Mouse (Mus musculus) G1E (cell line): ENCODE measurements around the gene Arfgap2. TPM values are rescaled to one million over a fixed set of nuclear protein-coding genes. Genes with fewer than 3 reads are reported as not detected.
A peak's percentile ranks its signal among the peaks of the same experiment; 100 is the strongest.

Experiments used
- ATAC-seq: 2 replicates; pipeline ENCODE4 v1.8.0; 2016; ENCODE audit warnings: mild to moderate bottlenecking; ENCODE audit not compliant: insufficient number of reproducible peaks, poor library complexity, low FRiP score, severe bottlenecking; ENCODE audit errors: extremely low read depth
- DNase-seq: peaks from one replicate; pipeline ENCODE4 v3.0.0; 2012; ENCODE audit warnings: low spot score
- H3K27me3 ChIP-seq: 2 replicates; pipeline ENCODE4 v1.6.1; 2012; ENCODE audit warnings: mild to moderate bottlenecking, low read length, inconsistent platforms; ENCODE audit not compliant: insufficient read depth
- H3K36me3 ChIP-seq: replicated peaks from 2 replicates; pipeline ENCODE3; 2012; ENCODE audit warnings: mild to moderate bottlenecking, inconsistent platforms
- H3K4me1 ChIP-seq: 2 replicates; pipeline ENCODE4 v1.6.1; 2012; ENCODE audit warnings: low read depth, low read length, inconsistent platforms, mixed read lengths; ENCODE audit not compliant: insufficient read depth
- H3K4me3 ChIP-seq: 2 replicates; pipeline ENCODE4 v1.5.1; 2012; ENCODE audit warnings: low read depth, mild to moderate bottlenecking, inconsistent platforms, low read length, moderate library complexity, mixed read lengths
- H3K9me3 ChIP-seq: replicated peaks from 2 replicates; pipeline ENCODE4 v1.6.1; 2012; ENCODE audit warnings: inconsistent platforms
- CTCF ChIP-seq: IDR thresholded peaks from 2 replicates; pipeline ENCODE4 v1.5.1; 2012; ENCODE audit warnings: low read depth, low read length, inconsistent platforms, mixed read lengths
- GATA1 ChIP-seq: IDR thresholded peaks from 2 replicates; pipeline ENCODE4 v1.6.1; 2012; ENCODE audit warnings: borderline replicate concordance, low read length, inconsistent platforms, mixed read lengths
- GATA2 ChIP-seq: IDR thresholded peaks from 2 replicates; pipeline ENCODE4 v1.6.1; 2012; ENCODE audit warnings: low read depth, low read length, inconsistent platforms, borderline replicate concordance
- POLR2AphosphoS5 ChIP-seq: IDR thresholded peaks from 2 replicates; pipeline ENCODE4 v1.6.1; 2012; ENCODE audit warnings: low read depth, low read length, inconsistent platforms; ENCODE audit not compliant: insufficient replicate concordance
- TAL1 ChIP-seq: conservative IDR thresholded peaks from 2 replicates; pipeline ENCODE4 v1.6.1; 2012; ENCODE audit warnings: low read depth, low read length, inconsistent platforms, mixed read lengths
- polyA plus RNA-seq: library from polyadenylated mRNA; stranded (reverse); fragments of >175 nt; gene quantifications from 2 replicates; pipeline ENCODE4 v1.2.3, GENCODE M21; 2012
- total RNA-seq, 2 experiments: library from RNA; stranded (forward) in 1 of 2; stranded (reverse) in 1 of 2; fragments of 200-1000 nt in 1 of 2; fragments of >200 nt in 1 of 2; fragmentation: Nextera tagmentation in 1 of 2; gene quantifications; 2 replicates each; pipeline ENCODE4 v1.2.3; 2014 to 2017

Arfgap2 gene
- total and polyA plus RNA-seq, 3 experiments, result 42.1 to 53.0 (median 48.5) TPM

DNA sequence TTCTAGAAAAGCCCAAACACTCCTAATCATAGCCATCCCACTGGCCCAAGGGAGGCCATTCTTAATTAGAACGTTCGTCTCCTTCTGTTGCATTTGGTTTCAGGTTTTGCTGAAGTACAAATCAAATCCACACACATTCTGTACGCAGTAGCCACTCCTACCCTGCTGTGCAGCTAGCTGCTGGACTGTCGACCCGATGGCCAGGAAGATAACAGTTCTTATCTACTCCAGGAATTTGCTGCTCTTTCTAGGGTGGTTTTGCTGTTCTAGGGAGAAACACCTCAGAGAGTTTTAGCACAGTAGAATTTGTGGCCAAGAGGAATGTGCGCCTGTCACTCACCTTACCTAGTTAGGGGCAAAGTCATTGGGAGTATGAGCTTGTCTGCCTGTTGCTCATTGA is 22.8 kb downstream of the Arfgap2 start:
- ATAC-seq (peak; percentile 34; the same call in 1 of the 2 replicates), DNase-seq (no peak)
- H3K36me3 ChIP-seq, result no peaks in the 10 kb centered on the region
- peaks cover 35% of the 10 kb centered on the region for H3K4me1 ChIP-seq
- TF ChIP-seq GATA1 (no peak), POLR2AphosphoS5 (no peak), TAL1 (no peak), CTCF (no peak), GATA2 (no peak)
- no peak overlapping the region for H3K4me3 ChIP-seq
- no peaks in the 10 kb centered on the region for H3K9me3 ChIP-seq
- H3K27me3 ChIP-seq, result peaks cover 23% of the 10 kb centered on the region

DNA sequence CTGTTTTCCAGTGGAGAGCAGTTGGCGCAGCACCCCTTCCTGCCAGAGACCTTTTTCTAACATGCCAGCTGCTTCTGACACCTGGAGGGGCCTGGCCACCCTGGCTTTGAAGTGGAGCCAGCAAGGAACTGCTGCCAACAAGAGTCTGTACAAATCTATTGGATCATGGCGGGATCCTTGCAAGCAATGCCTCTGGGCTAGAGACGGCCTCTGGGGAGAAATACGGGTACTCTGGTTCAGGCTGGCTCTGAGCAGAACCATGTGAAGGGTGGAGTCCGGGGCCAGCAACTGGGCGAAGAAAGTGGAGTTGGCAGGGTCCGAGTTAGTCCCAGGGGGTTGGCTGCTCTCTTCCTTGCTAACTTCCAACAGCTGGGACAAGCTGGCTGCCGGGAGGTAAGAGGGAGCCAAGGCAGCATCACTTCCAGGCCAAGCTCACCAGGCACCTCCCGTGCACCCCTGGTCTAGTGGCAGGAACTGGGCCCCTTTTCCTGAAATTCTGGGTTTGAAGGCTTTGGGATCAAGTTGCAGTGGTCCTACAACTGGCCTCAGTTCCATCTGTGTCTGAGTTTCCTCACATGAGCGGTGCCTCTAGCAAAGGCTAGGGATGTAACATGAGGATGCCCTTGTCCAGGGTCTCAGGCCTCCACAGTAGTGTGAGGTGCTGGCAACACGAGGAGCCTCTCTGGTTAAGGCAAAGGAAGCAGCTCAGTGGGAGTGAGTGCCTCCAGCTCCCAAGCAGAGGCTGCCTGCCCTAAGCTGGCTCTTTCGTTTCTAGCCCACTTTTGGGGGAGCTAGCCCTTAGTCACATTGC is 26.6 kb downstream of the Arfgap2 start:
- Histone ChIP-seq H3K9me3 (no peaks in the 10 kb centered on the region), H3K36me3 (no peaks in the 10 kb centered on the region), H3K4me1 (peaks cover 23% of the 10 kb centered on the region), H3K4me3 (no peak overlapping the region), H3K27me3 (peaks cover 27% of the 10 kb centered on the region)
- no peak for TF ChIP-seq CTCF
- no peak for TF ChIP-seq TAL1
- no peak for TF ChIP-seq GATA1
- TF ChIP-seq GATA2, result no peak
- TF ChIP-seq POLR2AphosphoS5, result no peak
- ATAC-seq (no peak), DNase-seq (no peak)

DNA sequence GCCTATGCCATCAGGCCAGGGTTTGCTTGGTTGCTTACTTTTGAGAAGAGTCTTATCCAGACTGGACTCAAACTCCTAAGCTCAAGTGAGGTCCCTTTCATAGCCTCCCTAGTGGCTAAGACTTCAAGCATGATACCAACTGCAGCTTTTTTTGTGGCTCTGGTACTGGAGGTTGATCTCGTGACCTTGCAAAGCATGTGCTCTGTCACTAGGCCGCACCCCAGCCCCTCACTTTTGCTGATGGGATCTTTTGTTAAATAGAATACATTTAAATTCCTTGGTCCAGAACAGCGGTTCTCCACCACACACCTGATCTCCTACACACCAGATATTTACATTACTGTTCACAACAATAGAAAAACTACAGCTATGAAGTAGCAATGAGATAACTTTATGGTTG is 29.5 kb downstream of the Arfgap2 start:
- Histone ChIP-seq H3K4me1 (peaks cover 6% of the 10 kb centered on the region; the same call in 1 of the 2 replicates), H3K9me3 (no peaks in the 10 kb centered on the region), H3K4me3 (no peak overlapping the region), H3K27me3 (peaks cover 26% of the 10 kb centered on the region), H3K36me3 (no peaks in the 10 kb centered on the region)
- DNase-seq (no peak), ATAC-seq (no peak)
- TF ChIP-seq CTCF (no peak), TAL1 (no peak)

DNA sequence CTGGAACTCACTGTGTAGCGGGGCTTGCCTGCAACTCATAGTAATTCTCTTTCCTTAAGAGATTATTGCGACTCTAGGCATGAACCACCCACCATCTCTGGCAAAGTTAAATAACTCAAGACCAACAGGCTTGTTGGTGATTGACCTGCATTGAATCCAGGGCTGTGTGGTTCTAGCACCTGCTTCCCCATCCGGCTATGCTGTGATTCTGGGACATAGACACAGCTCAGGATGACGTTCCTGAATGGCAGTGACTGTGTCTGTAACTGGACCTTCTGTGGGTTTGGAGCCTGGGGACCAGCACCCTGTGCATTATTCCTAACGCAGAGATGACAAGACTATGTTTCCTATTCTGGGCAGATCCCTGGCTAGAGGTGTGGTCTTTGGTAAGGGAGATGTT is 31.1 kb downstream of the Arfgap2 start:
- Histone ChIP-seq H3K9me3 (no peaks in the 10 kb centered on the region), H3K36me3 (no peaks in the 10 kb centered on the region), H3K27me3 (peaks cover 24% of the 10 kb centered on the region), H3K4me3 (no peak overlapping the region), H3K4me1 (peaks cover 6% of the 10 kb centered on the region; the same call in 1 of the 2 replicates)
- no peak for ATAC-seq
- TF ChIP-seq POLR2AphosphoS5 (no peak), CTCF (no peak), GATA1 (no peak), TAL1 (no peak), GATA2 (no peak)
- DNase-seq, result no peak

DNA sequence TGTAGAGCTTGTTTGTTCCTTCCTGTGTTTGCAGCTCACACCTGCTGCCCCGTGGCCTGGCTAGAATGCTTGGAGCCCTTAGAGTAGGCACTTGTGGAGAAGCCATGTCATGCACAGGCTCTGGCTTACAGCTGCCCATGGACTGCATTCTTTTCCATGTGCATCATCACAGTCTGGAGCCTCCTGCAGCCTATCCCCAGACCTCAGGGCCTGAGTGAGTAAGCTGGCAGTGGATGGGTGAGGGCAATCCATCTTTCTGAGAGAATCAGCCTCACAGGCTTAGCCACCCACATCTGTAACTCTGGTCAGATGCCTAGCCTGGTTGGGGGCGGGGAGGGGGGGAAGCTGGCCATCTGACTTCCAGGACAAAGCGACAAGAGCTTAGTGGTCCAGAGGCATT is 34.4 kb downstream of the Arfgap2 start:
- TF ChIP-seq GATA1 (no peak), POLR2AphosphoS5 (no peak), GATA2 (no peak), TAL1 (no peak), CTCF (no peak)

DNA sequence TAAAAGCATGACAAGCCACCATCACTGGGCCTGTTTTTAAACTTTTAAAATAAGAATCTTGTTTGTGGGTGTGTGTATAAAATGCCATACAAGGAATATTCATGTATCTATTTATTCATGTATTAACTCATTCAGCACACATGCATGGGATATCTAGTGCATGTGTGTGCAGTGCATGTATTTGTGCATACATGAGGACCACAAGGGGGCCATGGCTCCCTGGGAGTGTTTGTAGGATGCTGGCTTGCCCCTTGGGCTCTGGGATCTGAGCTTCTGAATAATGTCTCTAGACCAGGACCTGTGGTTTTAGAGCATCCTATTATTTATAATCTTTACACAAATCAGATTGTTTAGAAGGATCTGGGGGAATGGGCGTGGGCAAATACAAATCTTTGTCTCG is 36.0 kb downstream of the Arfgap2 start:
- H3K4me1 ChIP-seq, result peaks cover 4% of the 10 kb centered on the region; the same call in 1 of the 2 replicates
- TF ChIP-seq GATA2 (no peak), CTCF (no peak), GATA1 (no peak), TAL1 (no peak)

More for the DNA sequence above, 34.4 kb downstream of the Arfgap2 start:
- Histone ChIP-seq H3K4me1 (peaks cover 4% of the 10 kb centered on the region; the same call in 1 of the 2 replicates), H3K36me3 (no peaks in the 10 kb centered on the region), H3K9me3 (no peaks in the 10 kb centered on the region), H3K4me3 (no peak overlapping the region), H3K27me3 (peaks cover 12% of the 10 kb centered on the region)
- ATAC-seq (no peak), DNase-seq (no peak)

More for the DNA sequence above, 36.0 kb downstream of the Arfgap2 start:
- Histone ChIP-seq H3K9me3 (no peaks in the 10 kb centered on the region), H3K27me3 (peaks cover 20% of the 10 kb centered on the region), H3K4me3 (no peak overlapping the region), H3K36me3 (no peaks in the 10 kb centered on the region)
- no peak for ATAC-seq
- DNase-seq, result no peak
